Mouse (Mus musculus) limb, embryonic 11.5 days (tissue): ENCODE data around the gene Ddx58. TPM values are rescaled to one million over a fixed set of nuclear protein-coding genes. Genes with fewer than 3 reads are reported as not detected.
A peak's percentile ranks its signal among the peaks of the same experiment; 100 is the strongest.

Experiments used
- ATAC-seq: fragments of 200-750 bp; cut with Nextera tagmentation; 2 replicates; pipeline ENCODE4 v1.8.0; 2017; ENCODE audit warnings: low read depth; ENCODE audit not compliant: insufficient number of reproducible peaks, low FRiP score, low TSS enrichment
- DNase-seq: peaks from one replicate; pipeline ENCODE4 v3.0.0-alpha.2; 2015; ENCODE audit warnings: low spot score
- H3K27ac ChIP-seq: fragments of 300-500 bp; sonication (generic); replicated peaks from 2 replicates; pipeline ENCODE4 v1.5.1; 2014; ENCODE audit warnings: low read depth, mild to moderate bottlenecking, low read length
- H3K27me3 ChIP-seq: fragments of 300-500 bp; sonication (generic); 2 replicates; pipeline ENCODE4 v1.6.1; 2014; ENCODE audit warnings: mild to moderate bottlenecking, low read length, mixed read lengths; ENCODE audit not compliant: control insufficient read depth, insufficient read depth
- H3K36me3 ChIP-seq: fragments of 300-500 bp; sonication (generic); 2 replicates; pipeline ENCODE4 v1.6.1; 2014; ENCODE audit warnings: mild to moderate bottlenecking, low read length, moderate library complexity, mixed read lengths; ENCODE audit not compliant: control insufficient read depth, insufficient read depth
- H3K4me1 ChIP-seq: fragments of 300-500 bp; sonication (generic); 2 replicates; pipeline ENCODE4 v1.6.1; 2014; ENCODE audit warnings: low read length, mixed read lengths; ENCODE audit not compliant: control insufficient read depth, insufficient read depth
- H3K4me2 ChIP-seq: fragments of 300-500 bp; sonication (generic); 2 replicates; pipeline ENCODE4 v1.6.1; 2014; ENCODE audit warnings: low read depth, mild to moderate bottlenecking, moderate library complexity; ENCODE audit not compliant: severe bottlenecking
- H3K4me3 ChIP-seq: fragments of 300-500 bp; sonication (generic); 2 replicates; pipeline ENCODE4 v1.5.1; 2014; ENCODE audit warnings: low read depth, low read length
- H3K9ac ChIP-seq: fragments of 300-500 bp; sonication (generic); 2 replicates; pipeline ENCODE4 v1.6.1; 2014; ENCODE audit warnings: mild to moderate bottlenecking, low read length
- H3K9me3 ChIP-seq: fragments of 300-500 bp; sonication (generic); 2 replicates; pipeline ENCODE4 v1.6.1; 2016; ENCODE audit warnings: low read length; ENCODE audit not compliant: control insufficient read depth
- WGBS: fragments of 180-500 bp; shearing (Covaris S2); extraction: QIAGEN DNeasy Blood & Tissue Kit; methylation state at CpG from one replicate; pipeline ENCODE4 v1.1.7; 2014; 5-methylcytosine and 5-hydroxymethylcytosine counted together
- polyA plus RNA-seq: library from polyadenylated mRNA; unstranded; fragments of >200 nt; fragmentation: Nextera tagmentation; extraction: Ambion mirVana; gene quantifications from 2 replicates; pipeline ENCODE4 v1.2.1, GENCODE M21; 2014

The Ddx58 gene
- polyA plus RNA-seq, 1 experiment from 2014 or later = 4.8 TPM

- H3K27me3 ChIP-seq = no peaks in the 10 kb centered on the region
- H3K9ac ChIP-seq = no peak overlapping the region
- no peak overlapping the region for H3K4me2 ChIP-seq
- H3K9me3 ChIP-seq = no peaks in the 10 kb centered on the region
- no peak overlapping the region for H3K27ac ChIP-seq
- no peak overlapping the region for H3K4me3 ChIP-seq
- no peak for ATAC-seq
- H3K4me1 ChIP-seq = no peaks in the 10 kb centered on the region
- H3K36me3 ChIP-seq = no peaks in the 10 kb centered on the region; the same call in 1 of the 2 replicates
- 95% methylated on average over 6 of the region's 6 CpGs for WGBS
- DNase-seq = no peak
Measured at GRCm38 (mm10) chr4:40183781-40184180, 55.8 kb downstream of the Ddx58 start.

GRCm38 (mm10) chr4:40182651-40183320 is 56.8 kb downstream of the Ddx58 start:
- H3K9me3 ChIP-seq = no peaks in the 10 kb centered on the region
- WGBS = 51% methylated on average over 14 of the region's 14 CpGs
- ATAC-seq (peak; percentile 39; the same call in 1 of the 2 replicates), DNase-seq (peak; percentile 80)
- no peak overlapping the region for H3K4me3 ChIP-seq
- H3K4me1 ChIP-seq = no peaks in the 10 kb centered on the region
- H3K9ac ChIP-seq = no peak overlapping the region
- no peak overlapping the region for H3K4me2 ChIP-seq
- no peaks in the 10 kb centered on the region for H3K27me3 ChIP-seq
- no peak overlapping the region for H3K27ac ChIP-seq
- no peaks in the 10 kb centered on the region; the same call in 1 of the 2 replicates for H3K36me3 ChIP-seq

- no peaks in the 10 kb centered on the region; the same call in 1 of the 2 replicates for H3K36me3 ChIP-seq
Measured at GRCm38 (mm10) chr4:40181681-40182080, 57.9 kb downstream of the Ddx58 start.

GRCm38 (mm10) chr4:40180046-40180445 is 59.6 kb downstream of the Ddx58 start:
- H3K9me3 ChIP-seq = no peaks in the 10 kb centered on the region
- DNase-seq = no peak
- no peaks in the 10 kb centered on the region for H3K4me1 ChIP-seq
- H3K27me3 ChIP-seq = no peaks in the 10 kb centered on the region
- ATAC-seq = no peak
- no peak overlapping the region for H3K4me3 ChIP-seq
- H3K9ac ChIP-seq = no peak overlapping the region
- H3K27ac ChIP-seq = no peak overlapping the region
- H3K4me2 ChIP-seq = no peak overlapping the region
- H3K36me3 ChIP-seq = no peaks in the 10 kb centered on the region
- WGBS = 92% methylated on average over 6 of the region's 6 CpGs

More at GRCm38 (mm10) chr4:40181681-40182080, 57.9 kb downstream of the Ddx58 start:
- Histone ChIP-seq H3K4me3 (no peak overlapping the region), H3K4me2 (no peak overlapping the region), H3K9me3 (no peaks in the 10 kb centered on the region), H3K4me1 (no peaks in the 10 kb centered on the region), H3K27ac (no peak overlapping the region), H3K27me3 (no peaks in the 10 kb centered on the region), H3K9ac (no peak overlapping the region)
- WGBS = 94% methylated on average over 8 of the region's 8 CpGs
- ATAC-seq = no peak
- DNase-seq = no peak

GRCm38 (mm10) chr4:40178584-40178983 is 61.0 kb downstream of the Ddx58 start:
- whole genome bisulfite sequencing = 90% methylated on average over 17 of the region's 17 CpGs

GRCm38 (mm10) chr4:40174321-40174720 is 65.3 kb downstream of the Ddx58 start:
- no peak overlapping the region for H3K27ac ChIP-seq
- 67% methylated on average over 4 of the region's 4 CpGs for WGBS
- peaks cover 2% of the 10 kb centered on the region; the same call in 1 of the 2 replicates for H3K4me1 ChIP-seq
- DNase-seq (no peak), ATAC-seq (no peak)
- H3K9me3 ChIP-seq = no peaks in the 10 kb centered on the region
- no peak overlapping the region for H3K4me3 ChIP-seq
- H3K4me2 ChIP-seq = no peak overlapping the region
- no peaks in the 10 kb centered on the region for H3K27me3 ChIP-seq
- no peak overlapping the region for H3K9ac ChIP-seq
- H3K36me3 ChIP-seq = no peaks in the 10 kb centered on the region

More at GRCm38 (mm10) chr4:40178584-40178983, 61.0 kb downstream of the Ddx58 start:
- ATAC-seq (no peak), DNase-seq (no peak)
- no peak overlapping the region for H3K9ac ChIP-seq
- H3K9me3 ChIP-seq = no peaks in the 10 kb centered on the region
- no peaks in the 10 kb centered on the region for H3K36me3 ChIP-seq
- H3K4me1 ChIP-seq = peaks cover 2% of the 10 kb centered on the region; the same call in 1 of the 2 replicates
- no peaks in the 10 kb centered on the region for H3K27me3 ChIP-seq
- H3K4me2 ChIP-seq = no peak overlapping the region
- no peak overlapping the region for H3K27ac ChIP-seq
- H3K4me3 ChIP-seq = no peak overlapping the region

GRCm38 (mm10) chr4:40172336-40172735 is 67.3 kb downstream of the Ddx58 start:
- no peaks in the 10 kb centered on the region for H3K36me3 ChIP-seq
- no peaks in the 10 kb centered on the region for H3K9me3 ChIP-seq
- H3K27me3 ChIP-seq = no peaks in the 10 kb centered on the region
- no peak overlapping the region for H3K4me3 ChIP-seq
- WGBS = 87% methylated on average over 2 of the region's 2 CpGs
- no peak overlapping the region for H3K27ac ChIP-seq
- H3K9ac ChIP-seq = no peak overlapping the region
- H3K4me1 ChIP-seq = peaks cover 2% of the 10 kb centered on the region; the same call in 1 of the 2 replicates
- DNase-seq (no peak), ATAC-seq (no peak)
- no peak overlapping the region for H3K4me2 ChIP-seq

- 89% methylated on average over 4 of the region's 4 CpGs for WGBS
- Histone ChIP-seq H3K27ac (no peak overlapping the region), H3K4me3 (no peak overlapping the region), H3K9me3 (no peaks in the 10 kb centered on the region), H3K9ac (no peak overlapping the region), H3K4me2 (no peak overlapping the region), H3K36me3 (no peaks in the 10 kb centered on the region), H3K27me3 (no peaks in the 10 kb centered on the region), H3K4me1 (peaks cover 2% of the 10 kb centered on the region; the same call in 1 of the 2 replicates)
- DNase-seq = no peak
- ATAC-seq = no peak
Measured at GRCm38 (mm10) chr4:40171477-40171876, 68.2 kb downstream of the Ddx58 start.
